Mouse (Mus musculus): ENCODE results near the gene Pou2f1. TPM values are rescaled to one million over a fixed set of nuclear protein-coding genes. Genes with fewer than 3 reads are reported as not detected.

Pou2f1 gene
- polyA plus RNA-seq, 1 experiment: 10.8 TPM

DNA sequence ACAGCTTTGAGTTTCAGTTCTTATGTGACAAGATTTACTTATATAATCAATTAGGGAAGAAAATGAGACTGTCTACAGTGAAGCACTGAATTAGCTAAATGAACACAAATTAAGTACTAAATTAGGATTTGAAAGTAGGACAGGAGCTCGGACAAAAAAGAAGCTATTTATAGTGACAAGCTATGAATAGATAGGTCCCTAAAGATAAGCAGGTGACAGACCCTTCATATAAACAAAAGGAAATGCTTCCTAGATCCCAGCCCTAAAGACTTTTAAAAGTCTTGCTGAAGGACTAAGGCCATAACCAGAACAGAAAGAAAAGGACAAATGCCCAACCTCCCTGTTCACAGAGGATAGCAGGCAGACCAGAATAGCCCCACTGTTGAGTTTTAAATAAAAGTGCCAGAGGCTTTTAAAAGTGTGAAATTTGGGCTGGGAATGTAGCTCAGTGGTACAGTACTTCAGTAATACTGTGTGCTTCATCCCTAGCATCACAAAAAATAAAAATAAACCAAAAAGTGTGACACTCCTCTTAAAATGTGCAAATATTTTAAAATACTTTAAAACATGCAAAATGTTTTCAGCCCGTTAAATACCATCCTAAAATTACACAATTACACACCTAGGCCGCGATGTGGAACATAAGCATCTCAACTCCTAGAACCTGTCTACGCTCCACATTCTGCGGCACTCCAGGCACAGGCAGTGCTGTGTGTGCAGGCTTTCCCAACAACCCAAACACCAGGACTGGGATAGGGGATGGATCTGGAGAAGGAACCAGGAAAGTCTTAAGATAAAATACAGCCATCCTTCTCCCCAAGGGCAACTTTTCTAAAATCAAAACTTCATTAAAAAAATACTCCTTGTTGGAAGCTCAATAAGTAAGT lies 9.0 kb downstream of the Pou2f1 start:
- Histone ChIP-seq H3K27me3 (replicated peaks; ENCODE audit: control insufficient read depth, insufficient read depth, low read length) (no peaks in the 10 kb centered on the region), H3K4me3 (ENCODE audit: insufficient read depth, low read depth, low read length) (no peak overlapping the region), H3K27ac (ENCODE audit: insufficient read depth, low read depth, low read length) (no peak overlapping the region), H3K36me3 (ENCODE audit: control insufficient read depth, insufficient read depth, low read length) (no peaks in the 10 kb centered on the region), H3K4me1 (ENCODE audit: control insufficient read depth, insufficient read depth, low read length) (peaks cover 5% of the 10 kb centered on the region)
- DNase-seq: no peak
- TF ChIP-seq POLR2A (IDR thresholded peaks at IDR 0.05; ENCODE audit: low read depth, low read length) (no peak), CTCF (conservative IDR thresholded peaks at IDR 0.05; ENCODE audit: insufficient read depth, insufficient read length, low read depth, low read length) (no peak)
- WGBS: 85% methylated on average over 6 of the region's 6 CpGs

DNA sequence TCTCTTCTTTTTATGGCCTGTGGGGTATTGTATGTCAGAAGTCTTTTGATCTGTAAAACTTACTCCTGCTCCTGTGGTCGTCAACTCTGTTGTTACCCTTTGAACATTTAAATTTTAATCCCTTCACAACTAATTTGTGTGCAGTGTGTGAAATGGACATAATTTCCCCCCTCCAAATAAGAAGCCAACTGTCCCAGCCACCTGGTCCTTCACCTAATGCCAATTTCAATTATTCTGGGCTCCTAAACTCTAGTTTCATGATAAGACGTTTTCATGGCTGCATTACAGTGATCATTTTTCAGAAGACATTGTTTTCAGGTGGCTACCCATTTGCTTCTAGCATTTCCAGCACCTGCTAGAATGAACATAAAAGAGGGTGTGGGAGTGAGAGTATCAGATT lies 13.9 kb downstream of the Pou2f1 start:
- TF ChIP-seq CTCF (conservative IDR thresholded peaks at IDR 0.05; ENCODE audit: insufficient read depth, insufficient read length, low read depth, low read length): no peak
- no peak for TF ChIP-seq POLR2A (IDR thresholded peaks at IDR 0.05; ENCODE audit: low read depth, low read length)
- no peaks in the 10 kb centered on the region for H3K27me3 ChIP-seq (replicated peaks; ENCODE audit: control insufficient read depth, insufficient read depth, low read length)
- WGBS: 75% methylated on average over 2 of the region's 2 CpGs

DNA sequence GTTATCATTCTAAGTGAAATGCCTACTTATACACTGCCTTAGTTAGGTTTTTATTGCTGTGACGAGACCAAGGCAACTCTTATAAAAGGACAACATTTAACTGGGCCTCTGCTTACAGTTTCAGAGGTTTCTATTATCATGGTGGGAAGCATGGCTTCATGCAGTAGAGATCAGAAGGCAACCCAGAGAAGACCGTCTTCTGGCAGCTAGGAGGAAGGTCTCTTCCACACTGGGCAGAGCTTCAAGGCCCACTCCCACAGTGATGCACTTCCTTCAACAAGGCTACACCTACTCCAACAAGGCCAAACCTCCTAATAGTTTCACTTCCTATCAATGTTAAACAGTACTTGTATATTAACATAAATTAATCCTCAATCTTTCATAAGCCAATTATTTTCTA lies 14.4 kb downstream of the Pou2f1 start:
- no peak overlapping the region for H3K27ac ChIP-seq (ENCODE audit: insufficient read depth, low read depth, low read length)
- TF ChIP-seq POLR2A (IDR thresholded peaks at IDR 0.05; ENCODE audit: low read depth, low read length) (no peak), CTCF (conservative IDR thresholded peaks at IDR 0.05; ENCODE audit: insufficient read depth, insufficient read length, low read depth, low read length) (no peak)
- no peaks in the 10 kb centered on the region for H3K27me3 ChIP-seq (replicated peaks; ENCODE audit: control insufficient read depth, insufficient read depth, low read length)
- 93% methylated on average over 2 of the region's 2 CpGs for WGBS
- no peak overlapping the region for H3K4me3 ChIP-seq (ENCODE audit: insufficient read depth, low read depth, low read length)
- H3K4me1 ChIP-seq (ENCODE audit: control insufficient read depth, insufficient read depth, low read length): no peaks in the 10 kb centered on the region
- H3K36me3 ChIP-seq (ENCODE audit: control insufficient read depth, insufficient read depth, low read length): no peaks in the 10 kb centered on the region
- no peak for DNase-seq

More for the DNA sequence above, 13.9 kb downstream of the Pou2f1 start:
- no peak for DNase-seq
- H3K4me3 ChIP-seq (ENCODE audit: insufficient read depth, low read depth, low read length): no peak overlapping the region
- H3K36me3 ChIP-seq (ENCODE audit: control insufficient read depth, insufficient read depth, low read length): no peaks in the 10 kb centered on the region
- H3K4me1 ChIP-seq (ENCODE audit: control insufficient read depth, insufficient read depth, low read length): no peaks in the 10 kb centered on the region
- no peak overlapping the region for H3K27ac ChIP-seq (ENCODE audit: insufficient read depth, low read depth, low read length)

DNA sequence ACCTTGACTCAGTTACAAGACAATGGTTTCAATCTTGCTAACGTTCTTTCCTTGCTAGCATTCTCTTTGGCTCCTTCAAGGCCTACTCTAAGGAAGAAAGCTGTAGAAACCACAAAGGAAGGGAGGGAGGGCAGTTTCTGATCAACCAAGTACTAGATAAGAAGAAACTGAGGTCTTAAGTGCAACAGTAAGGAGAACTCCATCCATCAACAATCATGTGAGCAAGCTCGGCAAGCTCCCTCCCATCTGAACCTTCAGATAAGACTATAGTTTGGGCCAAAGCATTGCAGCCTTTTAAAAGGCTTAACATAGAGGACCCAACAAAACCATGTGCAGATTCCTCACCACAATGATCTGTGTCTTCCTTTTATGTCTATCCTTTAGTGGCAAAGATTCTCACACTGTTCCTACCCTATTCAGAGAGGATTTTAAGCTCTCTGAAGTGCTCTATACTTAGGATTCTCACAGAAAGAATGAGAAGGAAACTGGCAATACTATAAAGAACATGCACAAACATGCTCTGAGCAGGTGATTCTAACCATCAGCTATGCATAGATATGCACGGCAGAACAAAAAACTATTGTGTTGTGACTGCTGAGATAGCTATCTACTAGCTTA lies 16.6 kb downstream of the Pou2f1 start:
- Histone ChIP-seq H3K27ac (ENCODE audit: insufficient read depth, low read depth, low read length) (no peak overlapping the region), H3K4me3 (ENCODE audit: insufficient read depth, low read depth, low read length) (no peak overlapping the region), H3K27me3 (replicated peaks; ENCODE audit: control insufficient read depth, insufficient read depth, low read length) (no peaks in the 10 kb centered on the region), H3K4me1 (ENCODE audit: control insufficient read depth, insufficient read depth, low read length) (no peaks in the 10 kb centered on the region), H3K36me3 (ENCODE audit: control insufficient read depth, insufficient read depth, low read length) (no peaks in the 10 kb centered on the region)
- TF ChIP-seq POLR2A (IDR thresholded peaks at IDR 0.05; ENCODE audit: low read depth, low read length) (no peak), CTCF (conservative IDR thresholded peaks at IDR 0.05; ENCODE audit: insufficient read depth, insufficient read length, low read depth, low read length) (no peak)
- no peak for DNase-seq
- 79% methylated on average over 3 of the region's 3 CpGs for WGBS

DNA sequence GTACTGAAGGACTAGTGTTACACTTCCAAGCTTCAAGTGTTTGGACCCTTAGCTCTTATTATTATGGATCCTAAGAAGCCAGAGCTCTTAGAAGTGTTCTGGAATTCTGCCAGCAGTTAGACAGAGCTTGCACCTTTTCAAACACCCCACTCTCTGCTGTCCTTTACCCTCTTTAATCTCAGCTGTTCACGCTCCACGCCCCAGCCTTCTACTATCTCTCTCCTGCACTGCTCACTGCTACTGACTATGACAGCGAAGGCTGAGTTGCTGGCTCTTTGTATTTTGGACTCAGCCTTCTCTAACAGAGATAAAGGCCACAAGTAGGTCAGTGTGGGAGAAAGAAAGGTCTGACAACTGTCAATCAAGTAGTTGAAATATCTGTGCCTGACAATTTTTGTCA lies 17.3 kb downstream of the Pou2f1 start:
- Histone ChIP-seq H3K4me3 (ENCODE audit: insufficient read depth, low read depth, low read length) (no peak overlapping the region), H3K27me3 (replicated peaks; ENCODE audit: control insufficient read depth, insufficient read depth, low read length) (no peaks in the 10 kb centered on the region), H3K36me3 (ENCODE audit: control insufficient read depth, insufficient read depth, low read length) (no peaks in the 10 kb centered on the region), H3K4me1 (ENCODE audit: control insufficient read depth, insufficient read depth, low read length) (no peaks in the 10 kb centered on the region), H3K27ac (ENCODE audit: insufficient read depth, low read depth, low read length) (no peak overlapping the region)
- 75% methylated on average over 3 of the region's 3 CpGs for WGBS
- no peak for TF ChIP-seq POLR2A (IDR thresholded peaks at IDR 0.05; ENCODE audit: low read depth, low read length)
- TF ChIP-seq CTCF (conservative IDR thresholded peaks at IDR 0.05; ENCODE audit: insufficient read depth, insufficient read length, low read depth, low read length): no peak
- no peak for DNase-seq

DNA sequence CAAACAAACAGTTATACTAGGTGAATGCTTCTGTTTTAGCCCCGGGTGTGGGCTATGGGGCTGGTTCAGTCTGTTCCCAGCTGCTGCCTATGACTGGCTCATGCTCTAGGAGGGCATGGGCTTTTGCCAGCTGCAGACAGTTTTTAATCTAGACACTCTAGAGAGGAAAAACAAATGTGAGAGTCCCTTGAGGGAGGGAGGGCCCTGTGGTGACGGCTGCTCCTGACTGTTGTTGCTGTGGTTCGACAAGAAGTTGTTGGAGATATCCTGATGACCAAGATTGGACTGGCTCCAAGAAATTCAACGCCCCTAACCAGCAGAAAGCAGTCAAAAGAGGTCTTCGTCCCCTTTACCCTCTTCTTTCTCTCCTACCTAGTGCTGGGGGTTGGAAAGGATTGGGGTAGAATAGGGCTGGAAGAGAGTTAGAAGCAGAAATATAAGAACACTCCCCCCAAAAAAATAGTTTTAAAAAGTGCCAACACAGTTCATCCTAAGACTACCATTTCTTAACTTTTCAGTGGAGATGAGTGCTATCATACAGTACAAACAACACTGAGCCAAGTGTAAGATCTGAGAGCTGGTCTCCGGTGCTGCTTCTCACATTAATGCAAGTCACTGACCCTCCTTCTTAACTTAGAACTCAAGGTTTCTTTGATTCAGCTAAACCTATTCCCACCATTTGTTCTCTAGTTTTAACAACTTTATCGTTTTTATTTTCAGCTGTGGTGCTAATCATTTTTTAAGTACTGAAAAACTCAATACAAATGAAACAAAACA lies 25.6 kb downstream of the Pou2f1 start:
- DNase-seq: no peak
- TF ChIP-seq POLR2A (IDR thresholded peaks at IDR 0.05; ENCODE audit: low read depth, low read length): no peak
- no peak for TF ChIP-seq CTCF (conservative IDR thresholded peaks at IDR 0.05; ENCODE audit: insufficient read depth, insufficient read length, low read depth, low read length)
- WGBS: 66% methylated on average over 7 of the region's 7 CpGs
- Histone ChIP-seq H3K4me1 (ENCODE audit: control insufficient read depth, insufficient read depth, low read length) (no peaks in the 10 kb centered on the region), H3K4me3 (ENCODE audit: insufficient read depth, low read depth, low read length) (no peak overlapping the region), H3K27ac (ENCODE audit: insufficient read depth, low read depth, low read length) (no peak overlapping the region), H3K36me3 (ENCODE audit: control insufficient read depth, insufficient read depth, low read length) (no peaks in the 10 kb centered on the region), H3K27me3 (replicated peaks; ENCODE audit: control insufficient read depth, insufficient read depth, low read length) (no peaks in the 10 kb centered on the region)
